Mouse (Mus musculus): ENCODE data around the gene Nanog.

GRCm38 (mm10) chr6:122670841-122671240, 36.4 kb upstream of the Nanog start:
- TF ChIP-seq POLR2A (IDR thresholded peaks at IDR 0.05; ENCODE audit: borderline replicate concordance, control insufficient read depth, low read depth, low read length) (no peak), CTCF (IDR thresholded peaks at IDR 0.05; ENCODE audit: control insufficient read depth, insufficient read depth, low read length) (no peak)
